Mouse (Mus musculus): ENCODE measurements around the gene Adh7.

- TF ChIP-seq RCOR1 (IDR thresholded peaks at IDR 0.05; ENCODE audit: low read depth, low read length) (no peak), CHD1 (IDR thresholded peaks at IDR 0.05; ENCODE audit: low read depth, low read length) (no peak), MEF2A (IDR thresholded peaks at IDR 0.05; ENCODE audit: extremely low read depth, insufficient replicate concordance, low read depth, low read length, poor library complexity, severe bottlenecking) (no peak), CHD2 (IDR thresholded peaks at IDR 0.05; ENCODE audit: low read length) (no peak), TAL1 (IDR thresholded peaks at IDR 0.05; ENCODE audit: low read length) (no peak), KAT2A (conservative IDR thresholded peaks at IDR 0.05; ENCODE audit: low read depth, low read length) (no peak), E2F4 (IDR thresholded peaks at IDR 0.05; ENCODE audit: borderline replicate concordance, low read depth, low read length) (no peak), MAX (IDR thresholded peaks at IDR 0.05; ENCODE audit: low read length) (no peak), NELFE (IDR thresholded peaks at IDR 0.05; ENCODE audit: low read depth, low read length) (no peak), POLR2A (IDR thresholded peaks at IDR 0.05; ENCODE audit: control insufficient read depth in 1 of 2, insufficient read depth in 1 of 2, low read depth in 1 of 2, low read length in 2 of 2, poor library complexity in 1 of 2) (no peak), ZNF384 (IDR thresholded peaks at IDR 0.05; ENCODE audit: low read depth, low read length) (no peak), CTCF (IDR thresholded peaks at IDR 0.05 in 2 of 3, conservative IDR thresholded peaks at IDR 0.05 in 1 of 3; ENCODE audit: control insufficient read depth in 1 of 3, insufficient read depth in 1 of 3, low read depth in 2 of 3, low read length in 3 of 3, poor library complexity in 1 of 3, severe bottlenecking in 1 of 3) (no peak), USF2 (IDR thresholded peaks at IDR 0.05; ENCODE audit: borderline replicate concordance in 1 of 2, insufficient read depth in 1 of 2, low read depth in 1 of 2, low read length in 2 of 2) (no peak), RAD21 (IDR thresholded peaks at IDR 0.05; ENCODE audit: low read depth, low read length) (no peak)
Measured at GRCm38 (mm10) chr3:138175551-138175950, 42.0 kb upstream of the Adh7 start.
